Comparison of ENCODE assay signal across 17 mouse cellular contexts in the genomic region with DNA sequence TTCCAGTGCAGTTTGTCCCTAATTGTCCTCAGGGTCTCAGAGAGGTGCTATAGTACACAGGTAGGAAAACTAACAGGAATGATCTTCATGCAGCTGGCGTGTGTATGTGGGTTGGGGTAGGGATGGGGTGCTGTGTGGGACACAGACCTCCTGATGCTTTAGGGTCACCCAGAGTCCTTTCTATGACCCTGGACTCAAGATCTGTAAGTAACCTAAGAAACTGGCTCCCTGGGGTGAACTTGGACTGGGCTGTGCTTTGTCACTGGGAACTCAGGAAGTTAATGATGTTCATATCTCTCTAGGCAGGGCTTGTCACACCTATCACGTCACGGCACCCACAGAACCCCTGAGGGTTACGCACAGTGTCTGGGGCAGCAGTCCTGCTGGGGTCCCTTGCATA. TPM values are rescaled to one million over a fixed set of nuclear protein-coding genes. Genes with fewer than 3 reads are reported as not detected.
DNase-seq lines count a peak whose midpoint lies in the region; ATAC-seq lines count a peak whose summit lies in the region.
"Had no signal": no experiment of that assay in that cellular context is flagged by ENCODE, and none has a peak within 500 bp of the region (broad histone marks: within the 10 kb centered on the region; RNA-seq: fewer than 3 reads in every experiment).

No protein-coding gene starts in this region.

- 68% methylated on average over 4 of the region's 4 CpGs for WGBS in kidney, embryonic 16.5 days
- 60% methylated on average over 4 of the region's 4 CpGs for WGBS in forebrain, embryonic 15.5 days
- 74% methylated on average over 4 of the region's 4 CpGs for WGBS in limb, embryonic 13.5 days
- 59% methylated on average over 4 of the region's 4 CpGs for WGBS in neural tube, embryonic 14.5 days

- H3K27me3 ChIP-seq in kidney, embryonic 16.5 days (ENCODE audit: insufficient read depth, low read length): no peaks in the 10 kb centered on the region
- no peaks in the 10 kb centered on the region for H3K27me3 ChIP-seq in forebrain, embryonic 15.5 days
- peaks cover 10% of the 10 kb centered on the region for H3K27me3 ChIP-seq in limb, embryonic 13.5 days
- H3K27me3 ChIP-seq in neural tube, embryonic 14.5 days (ENCODE audit: control insufficient read depth, insufficient read depth, low read length): no peaks in the 10 kb centered on the region

- intact Hi-C loops in left cerebral cortex, postnatal 36 days (cut with DNase I): loop anchor here (5.0 kb wide), 1 partner anchor 190 kb away; no protein-coding TSS in a partner anchor

- no peak overlapping the region for H3K27ac ChIP-seq in kidney, embryonic 16.5 days (ENCODE audit: low read length)
- peak overlapping the region; percentile 62 for H3K27ac ChIP-seq in forebrain, embryonic 15.5 days (replicated peaks)
- no peak overlapping the region for H3K27ac ChIP-seq in limb, embryonic 13.5 days
- H3K27ac ChIP-seq in neural tube, embryonic 14.5 days (ENCODE audit: low read depth, low read length): peak overlapping the region; percentile 69
- H3K27ac ChIP-seq: liver, embryonic 15.5 days had no signal

- no peak overlapping the region for H3K4me3 ChIP-seq in kidney, embryonic 16.5 days (ENCODE audit: low read length)
- no peak overlapping the region for H3K4me3 ChIP-seq in forebrain, embryonic 15.5 days
- H3K4me3 ChIP-seq in limb, embryonic 13.5 days: no peak overlapping the region
- no peak overlapping the region for H3K4me3 ChIP-seq in neural tube, embryonic 14.5 days (ENCODE audit: low read depth, low read length)
- H3K4me3 ChIP-seq: liver, embryonic 15.5 days had no signal

- DNase-seq in kidney, postnatal 36 days: no peak
- no peak for DNase-seq in thymus, postnatal 0 days (ENCODE audit: low spot score)
- DNase-seq in left cerebral cortex, postnatal 36 days (ENCODE audit: low spot score in 2 of 2): no peak
- DNase-seq in right cerebral cortex, postnatal 36 days (ENCODE audit: low spot score in 2 of 2): no peak
- DNase-seq: cerebellum, adult 11 months; heart, adult 11 months; heart, postnatal 14 days; kidney, adult 11 months; thymus, postnatal 25 days had no signal

- H3K4me2 ChIP-seq in kidney, embryonic 16.5 days (replicated peaks; ENCODE audit: low read depth, low read length): peak overlapping the region; percentile 55; the same call in 1 of the 2 replicates
- peak overlapping the region; percentile 64 for H3K4me2 ChIP-seq in forebrain, embryonic 15.5 days (replicated peaks)
- peak overlapping the region; percentile 64 for H3K4me2 ChIP-seq in limb, embryonic 13.5 days (replicated peaks)
- peak overlapping the region; percentile 42; the same call in 1 of the 2 replicates for H3K4me2 ChIP-seq in neural tube, embryonic 14.5 days (ENCODE audit: low read depth, low read length)
- H3K4me2 ChIP-seq: liver, embryonic 15.5 days had no signal

- H3K4me1 ChIP-seq in kidney, embryonic 16.5 days (ENCODE audit: insufficient read depth, low read length): peaks cover 4% of the 10 kb centered on the region
- peaks cover 10% of the 10 kb centered on the region for H3K4me1 ChIP-seq in forebrain, embryonic 15.5 days
- H3K4me1 ChIP-seq in limb, embryonic 13.5 days: peaks cover 34% of the 10 kb centered on the region
- peaks cover 9% of the 10 kb centered on the region; the same call in 1 of the 2 replicates for H3K4me1 ChIP-seq in neural tube, embryonic 14.5 days (ENCODE audit: control insufficient read depth, insufficient read depth, low read length)
- H3K4me1 ChIP-seq: liver, embryonic 15.5 days had no signal

- no peak overlapping the region for H3K9ac ChIP-seq in kidney, embryonic 16.5 days (replicated peaks; ENCODE audit: low read length)
- H3K9ac ChIP-seq in forebrain, embryonic 15.5 days (replicated peaks): peak overlapping the region; percentile 48; the same call in 1 of the 2 replicates
- H3K9ac ChIP-seq in limb, embryonic 13.5 days: no peak overlapping the region; the same call in 1 of the 2 replicates
- H3K9ac ChIP-seq in neural tube, embryonic 14.5 days (replicated peaks; ENCODE audit: low read depth, low read length): no peak overlapping the region
- H3K9ac ChIP-seq: liver, embryonic 15.5 days had no signal

- no peak for ATAC-seq in kidney, embryonic 16.5 days (ENCODE audit: low FRiP score, low TSS enrichment)
- ATAC-seq in forebrain, embryonic 15.5 days (replicated peaks): peak; percentile 46; the same call in 1 of the 2 replicates
- ATAC-seq in limb, embryonic 13.5 days (ENCODE audit: low FRiP score, low read depth): no peak
- ATAC-seq in neural tube, embryonic 14.5 days (ENCODE audit: low read depth): peak; percentile 21

- H3K36me3 ChIP-seq in kidney, embryonic 16.5 days (ENCODE audit: insufficient read depth, low read length): no peaks in the 10 kb centered on the region
- H3K36me3 ChIP-seq in forebrain, embryonic 15.5 days: no peaks in the 10 kb centered on the region
- H3K36me3 ChIP-seq in limb, embryonic 13.5 days: no peaks in the 10 kb centered on the region
- H3K36me3 ChIP-seq in neural tube, embryonic 14.5 days (ENCODE audit: control insufficient read depth, insufficient read depth, low read length): no peaks in the 10 kb centered on the region
- H3K36me3 ChIP-seq: liver, embryonic 15.5 days had no signal

- no peaks in the 10 kb centered on the region for H3K9me3 ChIP-seq in kidney, embryonic 16.5 days (ENCODE audit: low read length)
- no peaks in the 10 kb centered on the region for H3K9me3 ChIP-seq in forebrain, embryonic 15.5 days
- H3K9me3 ChIP-seq in limb, embryonic 13.5 days: no peaks in the 10 kb centered on the region
- no peaks in the 10 kb centered on the region for H3K9me3 ChIP-seq in neural tube, embryonic 14.5 days (ENCODE audit: control insufficient read depth, low read length)
- H3K9me3 ChIP-seq: liver, embryonic 15.5 days had no signal

RNA-seq across cellular contexts. Expression of a gene that starts 15.4 kb away (rescaled TPM):
- polyA plus RNA-seq in kidney, embryonic 16.5 days (2015; fragmentation: Nextera tagmentation; extraction: Ambion mirVana): not detected in 2 replicates
- polyA plus RNA-seq in forebrain, embryonic 15.5 days (2015; fragmentation: Nextera tagmentation; extraction: Ambion mirVana): not detected in 2 replicates
- polyA plus RNA-seq in limb, embryonic 13.5 days (2015; fragmentation: Nextera tagmentation; extraction: Ambion mirVana): not detected in 2 replicates
- not detected in 2 replicates for polyA plus RNA-seq in neural tube, embryonic 14.5 days (2014; fragmentation: Nextera tagmentation; extraction: Ambion mirVana)
- polyA plus RNA-seq in thymus, postnatal 0 days (2015; fragmentation: Nextera tagmentation; extraction: Ambion mirVana): not detected in 2 replicates
- not detected for total RNA-seq in left cerebral cortex, postnatal 36 days (2021)
- total RNA-seq: heart, postnatal 14 days; layer of hippocampus, adult 18-20 months; MEL had no signal
- polyA plus RNA-seq: C2C12; liver, embryonic 15.5 days had no signal

Comparison
In these comparisons a context has a peak if more than half of its experiments do, and no peak if none do; other contexts are left out.
1. ATAC-seq: peak in forebrain, embryonic 15.5 days (single experiment) and neural tube, embryonic 14.5 days (single experiment); none in kidney, embryonic 16.5 days (single experiment) and limb, embryonic 13.5 days (single experiment).
2. H3K27ac ChIP-seq: peak in forebrain, embryonic 15.5 days (single experiment) and neural tube, embryonic 14.5 days (single experiment); none in kidney, embryonic 16.5 days (single experiment) and limb, embryonic 13.5 days (single experiment).
3. Peak in every context shown above with its lines, with median percentiles within 50 percentile points of each other: H3K4me2 ChIP-seq.